Mouse (Mus musculus) urinary bladder, adult 18-20 months (tissue): Measurements from ENCODE around the gene Rhoh.

ENCODE experiments used
- DNase-seq, 2 experiments: peaks; one replicate each; pipeline ENCODE4 v3.0.0; 2022; ENCODE audit warnings: low spot score in 2 of 2, mixed read lengths in 2 of 2

Gene Rhoh

GRCm38 (mm10) chr5:65895121-65895692 is 34.2 kb downstream of the Rhoh start:
- DNase-seq = no peak

GRCm38 (mm10) chr5:65895764-65896163 is 34.8 kb downstream of the Rhoh start:
- no peak for DNase-seq

- DNase-seq = no peak
Measured at GRCm38 (mm10) chr5:65897731-65898130, 36.7 kb downstream of the Rhoh start.

GRCm38 (mm10) chr5:65898683-65899082 is 37.7 kb downstream of the Rhoh start:
- DNase-seq = no peak

GRCm38 (mm10) chr5:65900113-65900512 is 39.1 kb downstream of the Rhoh start:
- no peak for DNase-seq

- DNase-seq = no peak
Measured at GRCm38 (mm10) chr5:65900862-65901265, 39.9 kb downstream of the Rhoh start.

GRCm38 (mm10) chr5:65901868-65902418 is 40.9 kb downstream of the Rhoh start:
- no peak for DNase-seq

- DNase-seq = no peak
Measured at GRCm38 (mm10) chr5:65902811-65903210, 41.8 kb downstream of the Rhoh start.

GRCm38 (mm10) chr5:65904476-65904875 is 43.5 kb downstream of the Rhoh start:
- no peak for DNase-seq

GRCm38 (mm10) chr5:65908751-65909150 is 47.7 kb downstream of the Rhoh start:
- no peak for DNase-seq

GRCm38 (mm10) chr5:65909321-65909720 is 48.3 kb downstream of the Rhoh start:
- no peak for DNase-seq

GRCm38 (mm10) chr5:65910398-65910797 is 49.4 kb downstream of the Rhoh start:
- no peak for DNase-seq

- no peak for DNase-seq
Measured at GRCm38 (mm10) chr5:65911676-65912075, 50.7 kb downstream of the Rhoh start.

- no peak for DNase-seq
Measured at GRCm38 (mm10) chr5:65912201-65912600, 51.2 kb downstream of the Rhoh start.

GRCm38 (mm10) chr5:65913126-65913525 is 52.1 kb downstream of the Rhoh start:
- no peak for DNase-seq

GRCm38 (mm10) chr5:65914342-65914741 is 53.3 kb downstream of the Rhoh start:
- no peak for DNase-seq

- DNase-seq = no peak
Measured at GRCm38 (mm10) chr5:65916930-65917329, 55.9 kb downstream of the Rhoh start.

GRCm38 (mm10) chr5:65918601-65919000 is 57.6 kb downstream of the Rhoh start:
- no peak for DNase-seq

- no peak for DNase-seq
Measured at GRCm38 (mm10) chr5:65919326-65919725, 58.3 kb downstream of the Rhoh start.

- no peak for DNase-seq
Measured at GRCm38 (mm10) chr5:65919904-65920303, 58.9 kb downstream of the Rhoh start.

- DNase-seq = no peak
Measured at GRCm38 (mm10) chr5:65920701-65921426, 59.9 kb downstream of the Rhoh start.

GRCm38 (mm10) chr5:65921477-65922138 is 60.6 kb downstream of the Rhoh start:
- DNase-seq = no peak

GRCm38 (mm10) chr5:65926666-65927065 is 65.7 kb downstream of the Rhoh start:
- no peak for DNase-seq
